Comparison of ENCODE assay signal across 2 mouse cellular contexts in the genomic region with DNA sequence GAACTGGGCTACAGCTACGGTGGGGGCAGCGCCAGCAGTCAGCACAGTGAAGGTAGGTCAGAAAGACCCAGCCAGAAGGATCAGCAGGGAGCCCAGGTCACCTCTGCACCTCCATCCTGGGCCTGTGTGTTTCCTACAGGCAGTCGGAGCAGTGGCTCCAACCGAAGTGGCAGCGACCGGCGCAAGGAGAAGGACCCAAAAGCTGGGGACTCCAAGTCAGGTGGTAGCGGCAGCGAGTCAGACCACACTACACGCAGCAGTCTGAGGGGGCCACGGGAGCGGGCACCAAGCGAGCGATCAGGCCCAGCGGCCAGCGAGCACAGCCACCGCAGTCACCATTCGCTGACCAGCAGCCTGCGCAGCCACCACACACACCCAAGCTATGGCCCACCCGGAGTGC.
TF ChIP-seq lines count a peak whose summit lies in the region.

No protein-coding gene starts in this region.

TF ChIP-seq in CH12.LX, 34 proteins besides CTCF, POLR2A, EP300 and RAD21 (continued from another document):
- TF ChIP-seq POLR2AphosphoS2 (IDR thresholded peaks at IDR 0.05; ENCODE audit: low read depth, low read length) (0 out of 2 replicates have a peak, but pooled peaks have one; percentile 33), NRF1 (IDR thresholded peaks at IDR 0.05; ENCODE audit: low read depth, low read length) (no peak)

TF ChIP-seq in ES-E14, 5 proteins besides CTCF, POLR2A, EP300 and RAD21 (continued from another document):
- no peak for TF ChIP-seq MAFK (IDR thresholded peaks at IDR 0.05; ENCODE audit: insufficient read depth, low read depth, low read length)
- no peak for TF ChIP-seq HCFC1 (IDR thresholded peaks at IDR 0.05; ENCODE audit: borderline replicate concordance, insufficient read depth, low read length)
- TF ChIP-seq ZC3H11A (IDR thresholded peaks at IDR 0.05; ENCODE audit: borderline replicate concordance, low read depth, low read length) = no peak
- TF ChIP-seq ZNF384 (IDR thresholded peaks at IDR 0.05; ENCODE audit: low read depth, low read length) = no peak
